Mouse (Mus musculus): ENCODE results near the gene Sigmar1.

GRCm38 (mm10) chr4:41754797-41755337, 1.1 kb downstream of the Sigmar1 start, which contains the start of gene Galt:
- TF ChIP-seq CTCF (IDR thresholded peaks at IDR 0.05) (no peak), POLR2A (IDR thresholded peaks at IDR 0.05; ENCODE audit: insufficient read depth, low read depth, low read length) (no peak)
